Mouse (Mus musculus): ENCODE measurements around the gene Snd1. TPM values are rescaled to one million over a fixed set of nuclear protein-coding genes. Genes with fewer than 3 reads are reported as not detected.

The Snd1 gene
- polyA plus RNA-seq, 2 experiments, result 31.5 to 43.2 TPM

DNA sequence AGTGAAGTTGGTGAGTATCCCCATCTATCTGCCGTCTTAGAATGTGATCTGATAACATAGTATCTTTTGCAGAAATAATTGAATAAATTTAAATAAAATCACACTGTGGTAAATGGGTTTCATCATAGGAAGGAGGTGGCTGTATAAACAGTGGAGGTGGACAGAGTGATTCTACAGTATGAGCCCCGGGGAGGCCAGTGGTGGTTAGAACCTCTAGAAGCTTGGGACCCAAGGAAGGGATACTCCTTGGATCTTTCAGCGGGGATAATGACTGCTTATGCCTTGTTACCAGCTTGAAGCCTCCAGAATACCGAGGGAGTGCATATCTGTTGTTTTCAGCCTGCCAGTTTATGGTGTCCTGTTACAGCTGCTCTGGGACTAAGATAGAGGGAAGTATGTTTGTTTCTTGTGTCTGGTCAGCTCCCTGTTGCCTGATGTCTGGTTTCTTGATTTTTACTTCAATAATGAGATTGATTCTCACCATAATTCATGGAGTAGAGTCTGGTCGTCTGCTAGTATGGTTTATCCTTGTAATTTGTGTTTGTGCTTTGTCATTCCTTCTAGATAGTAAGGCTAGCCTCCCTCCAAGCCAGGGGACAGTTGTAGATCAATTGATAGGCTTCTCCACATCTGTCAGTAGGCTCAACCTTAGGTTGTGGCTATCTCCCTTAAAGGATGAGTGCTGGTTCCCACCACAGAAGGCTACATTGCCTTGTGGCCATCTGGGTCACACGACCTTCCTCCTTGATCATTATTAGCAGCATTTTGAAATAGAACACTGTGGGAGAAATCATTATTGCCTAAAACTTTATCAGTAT, 160.8 kb downstream of the Snd1 start:
- Histone ChIP-seq H3K4me1 (replicated peaks; ENCODE audit: control insufficient read depth in 2 of 2, insufficient read depth in 2 of 2, low read length in 1 of 2) (peaks cover 16% of the 10 kb centered on the region in 2 experiments), H3K4me3 (ENCODE audit: insufficient read depth in 1 of 2, low read depth in 2 of 2, low read length in 2 of 2) (no peak overlapping the region), H3K9ac (replicated peaks) (no peak overlapping the region; the same call in 1 of the 2 replicates), H3K27ac (no peak overlapping the region; the same call in 1 of the 2 replicates), H3K27me3 (ENCODE audit: control insufficient read depth, insufficient read depth, low read length) (no peaks in the 10 kb centered on the region), H3K36me3 (replicated peaks; ENCODE audit: control insufficient read depth, insufficient read depth, low read depth) (no peaks in the 10 kb centered on the region), H3K4me2 (ENCODE audit: low read depth) (0 out of 2 replicates have a peak overlapping the region, but pooled peaks have one; percentile 8), H3K9me3 (ENCODE audit: control insufficient read depth, low read length) (no peaks in the 10 kb centered on the region)
- WGBS (ENCODE audit: insufficient replicate concordance), result 48% methylated on average over 6 of the region's 6 CpGs
- ATAC-seq (ENCODE audit: insufficient read depth) (peak; percentile 70), DNase-seq (ENCODE audit: low read depth in 3 of 3, low spot score in 3 of 3) (no peak)
- no peak for TF ChIP-seq CTCF (IDR thresholded peaks at IDR 0.05; ENCODE audit: low read depth)
- 0 out of 2 replicates have a peak, but pooled peaks have one; percentile 16 for TF ChIP-seq EP300 (IDR thresholded peaks at IDR 0.05; ENCODE audit: low read depth)

DNA sequence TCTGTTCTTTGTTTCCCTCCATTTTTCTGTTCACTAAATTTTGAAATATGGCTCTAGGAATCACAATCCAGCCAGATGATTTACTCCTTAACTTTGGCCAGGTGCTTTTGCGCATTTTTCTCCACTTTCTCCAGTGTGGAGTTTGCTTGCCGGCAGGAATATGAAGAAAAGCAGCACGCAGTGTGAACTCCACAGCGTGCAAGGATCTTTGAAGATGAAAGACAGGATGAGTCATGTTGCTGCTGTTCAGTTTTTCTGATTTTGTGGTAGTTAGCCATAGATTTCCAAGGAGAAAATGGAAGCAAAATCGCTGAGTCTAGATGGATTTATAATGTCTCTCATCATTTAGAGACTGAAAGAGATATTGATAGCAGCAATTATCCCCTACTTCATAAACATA, 165.1 kb downstream of the Snd1 start:
- no peak overlapping the region for H3K27ac ChIP-seq
- DNase-seq (ENCODE audit: low read depth in 3 of 3, low spot score in 3 of 3), result no peak
- no peaks in the 10 kb centered on the region for H3K36me3 ChIP-seq (replicated peaks; ENCODE audit: control insufficient read depth, insufficient read depth, low read depth)
- H3K9me3 ChIP-seq (ENCODE audit: control insufficient read depth, low read length), result no peaks in the 10 kb centered on the region
- 83% methylated on average over 5 of the region's 5 CpGs for WGBS (ENCODE audit: insufficient replicate concordance)
- no peaks in the 10 kb centered on the region for H3K27me3 ChIP-seq (ENCODE audit: control insufficient read depth, insufficient read depth, low read length)
- H3K4me3 ChIP-seq (ENCODE audit: insufficient read depth in 1 of 2, low read depth in 2 of 2, low read length in 2 of 2), result no peak overlapping the region
- H3K9ac ChIP-seq (replicated peaks), result no peak overlapping the region
- no peak for ATAC-seq (ENCODE audit: insufficient read depth)
- H3K4me1 ChIP-seq (replicated peaks; ENCODE audit: control insufficient read depth in 2 of 2, insufficient read depth in 2 of 2, low read length in 1 of 2), result peaks cover 12 to 13% of the 10 kb centered on the region in 2 experiments
- TF ChIP-seq EP300 (IDR thresholded peaks at IDR 0.05; ENCODE audit: low read depth), result no peak
- no peak for TF ChIP-seq CTCF (IDR thresholded peaks at IDR 0.05; ENCODE audit: low read depth)
- H3K4me2 ChIP-seq (ENCODE audit: low read depth), result no peak overlapping the region

DNA sequence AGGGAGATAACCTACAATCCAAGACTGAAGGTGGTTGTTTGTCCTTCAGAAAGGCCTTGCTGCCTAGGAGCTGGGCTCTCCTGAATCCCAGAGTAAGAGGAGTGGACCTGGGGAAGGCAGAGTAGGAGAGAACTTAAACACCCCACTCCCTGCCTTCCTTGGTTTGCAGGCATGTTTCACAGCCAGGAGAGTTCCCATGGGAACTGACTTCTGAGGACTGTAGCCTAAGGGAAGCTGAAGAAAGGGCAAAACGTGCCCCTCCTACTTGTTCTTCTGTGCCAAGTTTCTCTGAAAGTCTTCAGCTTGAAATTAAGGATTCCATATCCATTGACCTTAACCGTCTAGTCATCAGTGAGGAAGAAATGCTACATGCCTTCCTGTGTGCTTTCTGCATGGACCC, 168.0 kb downstream of the Snd1 start:
- Histone ChIP-seq H3K4me1 (replicated peaks; ENCODE audit: control insufficient read depth in 2 of 2, insufficient read depth in 2 of 2, low read length in 1 of 2) (no peaks in the 10 kb centered on the region), H3K36me3 (replicated peaks; ENCODE audit: control insufficient read depth, insufficient read depth, low read depth) (no peaks in the 10 kb centered on the region), H3K9me3 (ENCODE audit: control insufficient read depth, low read length) (no peaks in the 10 kb centered on the region), H3K4me3 (ENCODE audit: insufficient read depth in 1 of 2, low read depth in 2 of 2, low read length in 2 of 2) (no peak overlapping the region), H3K27me3 (ENCODE audit: control insufficient read depth, insufficient read depth, low read length) (no peaks in the 10 kb centered on the region), H3K9ac (replicated peaks) (no peak overlapping the region), H3K27ac (no peak overlapping the region), H3K4me2 (ENCODE audit: low read depth) (no peak overlapping the region)
- ATAC-seq (ENCODE audit: insufficient read depth), result no peak
- no peak for DNase-seq (ENCODE audit: low read depth in 3 of 3, low spot score in 3 of 3)
- WGBS (ENCODE audit: insufficient replicate concordance), result 59% methylated on average over 2 of the region's 2 CpGs
- TF ChIP-seq EP300 (IDR thresholded peaks at IDR 0.05; ENCODE audit: low read depth) (no peak), CTCF (IDR thresholded peaks at IDR 0.05; ENCODE audit: low read depth) (no peak)

DNA sequence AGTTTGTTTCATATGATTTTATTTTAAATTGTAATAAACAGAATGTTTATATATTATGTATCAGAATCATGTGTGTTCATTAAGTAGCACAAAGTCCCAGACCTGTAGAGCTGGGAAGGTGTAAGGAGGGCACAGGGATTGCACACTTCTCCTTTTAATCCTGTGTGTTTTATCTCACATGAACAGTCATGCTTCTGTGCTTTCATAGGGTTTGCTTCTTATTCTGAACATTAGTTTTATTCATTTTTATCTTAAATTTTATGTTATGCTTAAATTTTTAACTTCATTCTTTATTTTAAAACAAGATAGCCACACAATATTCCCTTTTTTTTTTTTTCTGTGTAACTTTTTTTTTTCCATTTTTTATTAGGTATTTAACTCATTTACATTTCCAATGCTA, 170.3 kb downstream of the Snd1 start:
- no peak for TF ChIP-seq EP300 (IDR thresholded peaks at IDR 0.05; ENCODE audit: low read depth)
- TF ChIP-seq CTCF (IDR thresholded peaks at IDR 0.05; ENCODE audit: low read depth), result no peak
- Histone ChIP-seq H3K4me3 (ENCODE audit: insufficient read depth in 1 of 2, low read depth in 2 of 2, low read length in 2 of 2) (no peak overlapping the region), H3K9ac (replicated peaks) (no peak overlapping the region), H3K4me1 (replicated peaks; ENCODE audit: control insufficient read depth in 2 of 2, insufficient read depth in 2 of 2, low read length in 1 of 2) (no peaks in the 10 kb centered on the region), H3K27ac (no peak overlapping the region), H3K27me3 (ENCODE audit: control insufficient read depth, insufficient read depth, low read length) (no peaks in the 10 kb centered on the region), H3K9me3 (ENCODE audit: control insufficient read depth, low read length) (no peaks in the 10 kb centered on the region), H3K36me3 (replicated peaks; ENCODE audit: control insufficient read depth, insufficient read depth, low read depth) (no peaks in the 10 kb centered on the region), H3K4me2 (ENCODE audit: low read depth) (no peak overlapping the region)
- ATAC-seq (ENCODE audit: insufficient read depth) (no peak), DNase-seq (ENCODE audit: low read depth in 3 of 3, low spot score in 3 of 3) (no peak)

DNA sequence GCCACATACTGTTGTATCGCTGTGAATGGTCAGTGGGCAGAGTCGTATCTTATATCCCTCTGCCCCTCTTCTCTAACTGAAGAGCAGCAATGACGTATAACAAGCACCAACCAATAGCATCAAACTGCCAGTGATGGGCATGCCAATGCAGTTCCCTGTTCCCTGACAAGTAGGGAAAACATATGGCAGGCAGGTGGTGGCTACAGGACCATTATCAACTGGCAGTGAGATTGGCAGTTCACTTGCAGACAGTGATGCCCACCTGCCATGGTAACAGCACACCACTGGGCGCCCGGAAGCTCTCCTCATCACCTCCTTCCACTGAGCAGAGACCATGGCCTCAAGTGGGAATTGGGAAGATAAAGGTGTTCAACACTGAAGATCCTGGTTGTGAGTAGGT, 181.6 kb downstream of the Snd1 start:
- no peak for DNase-seq (ENCODE audit: low read depth in 3 of 3, low spot score in 3 of 3)
- Histone ChIP-seq H3K4me2 (ENCODE audit: low read depth) (no peak overlapping the region), H3K4me3 (ENCODE audit: insufficient read depth in 1 of 2, low read depth in 2 of 2, low read length in 2 of 2) (no peak overlapping the region), H3K27me3 (ENCODE audit: control insufficient read depth, insufficient read depth, low read length) (no peaks in the 10 kb centered on the region), H3K4me1 (replicated peaks; ENCODE audit: control insufficient read depth in 2 of 2, insufficient read depth in 2 of 2, low read length in 1 of 2) (no peaks in the 10 kb centered on the region), H3K9ac (replicated peaks) (no peak overlapping the region), H3K9me3 (ENCODE audit: control insufficient read depth, low read length) (no peaks in the 10 kb centered on the region), H3K36me3 (replicated peaks; ENCODE audit: control insufficient read depth, insufficient read depth, low read depth) (no peaks in the 10 kb centered on the region), H3K27ac (no peak overlapping the region)
- WGBS (ENCODE audit: insufficient replicate concordance), result 80% methylated on average over 5 of the region's 5 CpGs
- no peak for ATAC-seq (ENCODE audit: insufficient read depth)
- TF ChIP-seq CTCF (IDR thresholded peaks at IDR 0.05; ENCODE audit: low read depth) (no peak), EP300 (IDR thresholded peaks at IDR 0.05; ENCODE audit: low read depth) (no peak)

All from liver, embryonic 14.5 days (tissue).